Mouse (Mus musculus): ENCODE measurements around the gene Cux2.

The Cux2 gene

GRCm38 (mm10) chr5:122059060-122060017, 9.4 kb upstream of the Cux2 start:
- DNase-seq (ENCODE audit: low spot score): no peak

DNA sequence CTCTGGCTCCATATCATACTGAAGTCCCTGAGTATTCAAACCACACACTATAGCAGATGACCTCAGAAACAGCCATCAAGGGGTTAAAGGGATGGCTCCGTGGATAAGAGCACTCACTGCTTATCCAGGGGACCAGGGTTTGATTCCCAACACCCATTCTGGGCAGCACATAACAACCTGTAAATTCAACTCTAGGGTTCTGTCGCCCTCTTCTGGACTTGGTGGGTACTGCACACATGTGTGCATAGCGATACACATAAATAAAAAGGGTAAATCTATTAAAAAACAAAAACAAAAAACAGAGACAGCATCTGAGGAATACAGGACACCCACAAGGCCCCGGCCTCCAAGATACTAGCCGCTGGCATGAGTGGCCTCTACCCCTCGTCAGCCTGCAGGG, 7.7 kb upstream of the Cux2 start:
- DNase-seq (ENCODE audit: low spot score): no peak

GRCm38 (mm10) chr5:122056557-122056956, 6.7 kb upstream of the Cux2 start:
- DNase-seq (ENCODE audit: low spot score): no peak

- DNase-seq (ENCODE audit: low spot score): peak; percentile 58
These were observed 4.4 kb upstream of the Cux2 start for GRCm38 (mm10) chr5:122054130-122054843.

GRCm38 (mm10) chr5:122053587-122053986, 3.7 kb upstream of the Cux2 start:
- no peak for DNase-seq (ENCODE audit: low spot score)

DNA sequence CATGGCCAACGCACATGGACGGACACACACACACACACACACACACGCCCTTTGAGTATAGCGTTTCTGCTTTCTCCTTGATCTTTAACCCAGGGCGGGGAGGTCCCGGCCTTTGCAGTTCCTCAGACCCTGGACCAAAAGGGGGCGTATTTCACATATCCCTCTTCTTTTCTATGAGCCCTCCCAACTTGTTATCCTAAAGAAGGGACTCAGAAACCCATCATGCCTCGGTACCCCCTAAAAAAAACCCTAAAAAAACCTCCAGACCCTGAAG, 867 bp upstream of the Cux2 start:
- DNase-seq (ENCODE audit: low spot score): no peak

DNA sequence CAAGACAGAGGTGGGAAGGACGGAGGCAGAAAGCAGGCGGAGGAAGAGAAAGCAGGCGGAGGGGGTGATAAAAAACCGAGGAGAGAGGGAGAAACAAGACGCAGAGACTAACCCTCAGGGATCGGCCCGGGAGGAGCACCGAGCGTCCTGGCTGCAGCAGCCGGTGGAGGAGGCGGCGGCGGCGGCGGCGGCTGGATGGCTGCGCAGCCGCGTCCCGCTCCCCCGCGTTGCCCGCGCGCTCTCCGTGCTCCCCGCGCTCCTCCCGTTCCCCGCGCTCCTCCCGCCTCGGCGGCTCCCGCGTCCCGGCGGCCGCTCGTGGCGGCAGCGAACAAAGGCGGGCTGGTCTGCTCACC, 262 bp downstream of the Cux2 start:
- no peak for DNase-seq (ENCODE audit: low spot score)

GRCm38 (mm10) chr5:122048686-122049663, 927 bp downstream of the Cux2 start:
- DNase-seq (ENCODE audit: low spot score): no peak

GRCm38 (mm10) chr5:122048252-122048651, 1.6 kb downstream of the Cux2 start:
- DNase-seq (ENCODE audit: low spot score): no peak

DNA sequence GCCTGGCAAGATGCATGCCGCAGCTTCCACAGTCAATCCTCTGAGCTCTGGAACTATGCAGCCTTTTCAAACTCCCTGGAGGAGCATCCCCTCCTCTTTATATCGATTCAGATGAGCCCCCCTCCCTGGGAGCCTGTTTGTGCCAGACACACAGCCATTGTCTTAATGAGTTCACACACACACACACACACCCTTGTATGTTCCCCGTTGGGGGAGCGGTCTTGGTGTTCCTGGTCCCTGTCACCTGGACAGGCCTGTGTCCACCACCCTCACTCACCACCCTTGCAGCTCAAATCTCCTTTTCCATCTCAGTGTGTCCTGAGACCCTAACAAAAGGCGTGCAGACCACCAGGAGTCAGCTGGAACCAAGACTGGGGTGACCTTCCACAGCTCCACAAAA, 2.1 kb downstream of the Cux2 start:
- no peak for DNase-seq (ENCODE audit: low spot score)

GRCm38 (mm10) chr5:122043567-122043966, 6.3 kb downstream of the Cux2 start:
- no peak for DNase-seq (ENCODE audit: low spot score)

GRCm38 (mm10) chr5:122035278-122035677, 14.6 kb downstream of the Cux2 start:
- DNase-seq (ENCODE audit: low spot score): no peak

DNA sequence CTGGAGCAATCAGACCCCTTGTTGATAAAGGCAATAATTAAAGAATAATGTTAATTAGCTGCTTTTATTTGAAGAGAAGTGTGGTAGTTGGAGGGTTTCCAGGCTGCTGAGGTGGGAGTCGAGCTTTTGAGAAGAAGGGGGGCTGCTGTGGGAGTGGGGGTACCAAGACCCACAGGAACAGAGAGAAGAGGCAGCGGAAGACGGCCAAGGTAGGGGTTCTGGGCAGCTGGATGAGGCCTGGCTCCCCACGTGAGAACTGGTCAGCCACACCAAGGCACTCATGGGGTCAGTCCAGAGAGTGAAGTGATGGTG, 16.8 kb downstream of the Cux2 start:
- no peak for DNase-seq (ENCODE audit: low spot score)

GRCm38 (mm10) chr5:122032471-122033166, 17.3 kb downstream of the Cux2 start:
- DNase-seq (ENCODE audit: low spot score): no peak

DNA sequence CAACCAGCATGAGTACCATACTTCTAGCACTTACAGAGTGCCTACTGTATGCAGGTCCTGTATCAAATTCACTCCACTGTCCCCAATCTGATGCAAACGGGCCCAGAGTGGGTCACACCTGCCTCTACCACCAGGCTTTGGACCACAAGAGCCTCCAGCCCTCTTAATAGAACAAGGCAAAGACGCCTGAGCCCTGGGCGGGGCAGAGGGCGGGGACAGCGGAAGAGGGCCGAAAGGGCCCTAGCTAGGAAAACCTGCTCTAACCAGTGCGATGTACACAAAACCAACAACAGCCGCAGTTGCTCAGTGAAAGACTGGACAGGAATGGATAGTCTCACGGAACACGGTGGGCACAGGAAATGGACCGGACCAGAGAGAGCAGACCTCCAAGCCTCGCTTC, 18.8 kb downstream of the Cux2 start:
- no peak for DNase-seq (ENCODE audit: low spot score)

- DNase-seq (ENCODE audit: low spot score): no peak
These were observed 19.3 kb downstream of the Cux2 start for GRCm38 (mm10) chr5:122030640-122031039.

DNA sequence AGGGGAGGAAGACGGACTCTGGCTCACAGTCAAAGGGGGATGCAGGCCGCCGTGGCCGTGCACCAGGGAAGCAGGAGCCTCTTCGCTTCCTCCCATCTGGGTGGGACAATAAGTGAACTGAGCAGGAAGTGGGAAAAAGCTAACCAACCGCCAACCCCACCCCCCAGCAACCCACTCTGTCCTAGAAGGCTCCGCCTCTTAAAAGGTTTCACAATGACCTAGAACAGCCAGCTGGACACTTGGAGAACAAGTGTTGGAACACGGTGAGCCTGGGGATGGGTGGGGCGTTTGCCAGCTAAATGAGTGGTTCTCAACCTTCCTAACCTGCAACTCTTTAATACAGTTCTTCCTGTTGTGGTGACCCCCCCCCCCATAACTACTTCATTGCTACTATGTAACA, 23.1 kb downstream of the Cux2 start:
- DNase-seq (ENCODE audit: low spot score): no peak

- DNase-seq (ENCODE audit: low spot score): no peak
These were observed 23.6 kb downstream of the Cux2 start for GRCm38 (mm10) chr5:122026284-122026683.

DNA sequence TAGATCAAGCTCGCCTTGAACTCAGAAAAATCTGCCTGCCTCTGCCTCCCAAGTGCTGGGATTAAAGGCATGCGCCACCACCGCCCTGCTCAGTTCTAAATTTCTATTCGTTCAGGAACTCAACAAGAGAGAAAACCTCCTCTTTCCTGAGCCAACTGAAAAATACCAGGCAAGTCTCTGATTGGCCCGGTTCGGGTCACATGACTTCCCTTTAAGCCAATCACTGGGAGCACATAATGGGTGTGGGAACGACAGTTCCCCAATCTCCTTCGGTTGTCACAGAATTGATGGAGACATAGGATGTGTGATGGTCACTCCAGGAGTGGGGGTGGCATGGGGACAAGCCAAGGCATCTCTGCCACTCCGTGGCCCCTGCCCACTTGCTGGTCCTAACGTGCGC, 24.8 kb downstream of the Cux2 start:
- DNase-seq (ENCODE audit: low spot score): no peak

DNA sequence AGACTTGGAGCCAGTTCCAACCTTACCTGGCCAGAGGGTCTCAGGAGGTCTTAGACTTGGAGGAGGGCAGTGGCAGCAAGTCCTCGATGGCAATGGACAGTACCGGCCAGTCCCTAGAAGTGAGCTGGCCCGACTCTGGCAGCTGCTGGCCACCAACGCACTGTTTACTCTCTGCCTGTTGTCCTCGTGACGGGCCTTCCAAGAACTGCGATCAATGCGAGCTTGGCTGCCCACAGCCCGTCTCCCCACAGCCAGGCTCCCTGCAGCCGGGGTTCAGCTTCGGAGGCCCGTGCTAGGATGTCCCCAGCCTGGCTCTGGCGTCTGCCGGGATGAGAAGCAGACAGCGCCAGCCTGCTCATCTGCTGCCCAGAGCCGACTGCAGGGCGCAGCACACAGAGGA, 30.6 kb downstream of the Cux2 start:
- DNase-seq (ENCODE audit: low spot score): no peak

DNA sequence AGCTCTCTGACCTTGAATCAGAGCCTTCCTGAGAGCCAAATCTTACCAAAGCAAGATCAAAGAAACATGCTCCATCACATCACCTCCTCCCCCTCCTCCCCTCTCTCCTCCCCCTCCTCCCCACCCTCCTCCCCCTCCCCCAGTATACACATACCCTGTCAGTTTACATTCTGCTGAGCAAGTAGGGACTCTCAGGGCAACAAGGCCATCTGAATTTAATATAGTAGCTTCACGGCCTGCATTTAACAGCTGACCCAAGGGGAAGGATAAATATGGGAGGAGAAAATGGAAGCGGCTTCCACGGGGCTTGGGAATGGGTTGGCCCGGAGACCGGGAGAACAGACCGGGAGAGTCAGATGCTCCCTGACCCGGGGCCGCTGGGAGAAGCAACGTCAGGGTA, 32.1 kb downstream of the Cux2 start:
- DNase-seq (ENCODE audit: low spot score): no peak

DNA sequence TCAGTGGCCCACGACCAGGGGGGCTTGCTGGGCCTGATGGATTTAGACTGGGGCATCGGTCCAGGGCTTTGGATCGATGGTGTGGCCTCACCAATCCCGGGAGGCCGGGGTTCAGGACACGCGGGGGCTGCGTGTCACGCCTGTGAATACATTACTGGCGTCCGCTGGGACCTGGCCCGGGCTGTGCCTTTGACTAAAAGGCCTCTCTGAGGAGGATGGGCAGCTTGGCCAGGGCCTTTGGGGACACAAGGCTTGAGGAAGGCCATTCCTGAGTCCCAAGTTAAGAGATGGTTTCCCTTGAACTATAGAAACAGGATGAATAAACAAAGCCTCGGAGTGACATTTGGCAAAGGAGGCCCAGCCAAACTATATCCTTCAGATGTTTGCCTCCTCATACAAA, 32.6 kb downstream of the Cux2 start:
- no peak for DNase-seq (ENCODE audit: low spot score)
